Mouse (Mus musculus) megakaryocyte, embryonic 14.5 days (primary cell): ENCODE results near the gene Timp4.

Source experiments
- FLI1 ChIP-seq: IDR thresholded peaks from 2 replicates; pipeline ENCODE4 v1.6.1; 2012; ENCODE audit warnings: low read length, inconsistent platforms, mixed read lengths
- GATA1 ChIP-seq: IDR thresholded peaks from 3 replicates; pipeline ENCODE4 v1.6.1; 2012; ENCODE audit warnings: mixed read lengths, low read length, inconsistent platforms, borderline replicate concordance

DNA sequence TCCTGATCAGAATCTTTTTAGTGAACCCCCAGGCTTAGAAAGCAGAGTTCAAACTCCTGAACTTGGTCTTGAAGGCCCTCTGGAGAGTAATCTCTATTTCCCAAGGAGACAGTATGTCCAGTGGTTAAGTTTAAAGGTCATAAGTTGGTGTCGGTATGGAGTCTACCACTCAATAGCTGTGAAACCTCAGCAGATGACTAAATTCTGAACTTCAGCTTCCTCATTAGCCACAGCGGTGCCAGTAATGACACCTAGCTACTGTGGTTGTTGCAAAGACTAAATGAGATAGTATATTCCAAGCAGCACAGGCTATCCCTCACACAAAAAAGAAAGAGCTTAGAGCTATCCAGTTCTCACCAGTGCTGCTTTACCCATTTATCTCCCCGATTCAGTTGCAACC lies 36.2 kb upstream of the Timp4 start:
- no peak for TF ChIP-seq GATA1
- TF ChIP-seq FLI1 = no peak
